Mouse (Mus musculus) liver, embryonic 14.5 days (tissue): ENCODE data around the gene Ero1l. TPM values are rescaled to one million over a fixed set of nuclear protein-coding genes. Genes with fewer than 3 reads are reported as not detected.

ENCODE experiments used
- ATAC-seq: fragments of 200-750 bp; cut with Nextera tagmentation; 2 replicates; pipeline ENCODE4 v1.8.0; 2017; ENCODE audit warnings: moderate number of reproducible peaks, mild to moderate bottlenecking, moderate library complexity; ENCODE audit not compliant: insufficient read depth
- DNase-seq, 3 experiments: peaks; one replicate each; pipeline ENCODE4 v3.0.0-alpha.2; 2012 to 2013; ENCODE audit warnings: low read depth in 3 of 3, low spot score in 3 of 3
- H3K27ac ChIP-seq: fragments of 300-500 bp; sonication (generic); 2 replicates; pipeline ENCODE4 v1.5.1; 2014; ENCODE audit warnings: moderate library complexity, mild to moderate bottlenecking, control low read depth, inconsistent platforms
- H3K27me3 ChIP-seq: fragments of 300-500 bp; sonication (generic); 2 replicates; pipeline ENCODE4 v1.6.1; 2014; ENCODE audit warnings: mild to moderate bottlenecking, low read length, moderate library complexity; ENCODE audit not compliant: control insufficient read depth, insufficient read depth
- H3K36me3 ChIP-seq: fragments of 300-500 bp; sonication (generic); replicated peaks from 2 replicates; pipeline ENCODE4 v1.6.1; 2014; ENCODE audit warnings: low read depth; ENCODE audit not compliant: control insufficient read depth, insufficient read depth
- H3K4me1 ChIP-seq, 2 experiments: fragments of 200-500 bp in 1 of 2; fragments of 300-500 bp in 1 of 2; sonication (generic) in 1 of 2; replicated peaks; 2 replicates each; pipeline ENCODE4 v1.6.1; 2012 to 2014; ENCODE audit warnings: antibody characterized with exemption in 1 of 2, inconsistent platforms in 1 of 2, low read length in 1 of 2; ENCODE audit not compliant: control insufficient read depth in 2 of 2, insufficient read depth in 2 of 2
- H3K4me2 ChIP-seq: fragments of 300-500 bp; sonication (generic); 2 replicates; pipeline ENCODE4 v1.6.1; 2014; ENCODE audit warnings: low read depth, mild to moderate bottlenecking, control low read depth, moderate library complexity
- H3K4me3 ChIP-seq, 2 experiments: fragments of 200-500 bp in 1 of 2; fragments of 300-500 bp in 1 of 2; sonication (generic) in 1 of 2; 2 replicates each; pipeline ENCODE4 v1.5.1; 2012 to 2014; ENCODE audit warnings: low read depth in 2 of 2, low read length in 2 of 2, mild to moderate bottlenecking in 2 of 2, control low read depth in 1 of 2, inconsistent platforms in 1 of 2, moderate library complexity in 1 of 2; ENCODE audit not compliant: insufficient read depth in 1 of 2
- H3K9ac ChIP-seq: fragments of 300-500 bp; sonication (generic); replicated peaks from 2 replicates; pipeline ENCODE4 v1.6.1; 2014; ENCODE audit warnings: mild to moderate bottlenecking, control low read depth, moderate library complexity
- H3K9me3 ChIP-seq: fragments of 300-500 bp; sonication (generic); 2 replicates; pipeline ENCODE4 v1.6.1; 2016; ENCODE audit warnings: low read length, mixed read lengths; ENCODE audit not compliant: control insufficient read depth
- CTCF ChIP-seq: IDR thresholded peaks from 2 replicates; pipeline ENCODE4 v1.5.1; 2016; ENCODE audit warnings: antibody characterized with exemption, low read depth, control low read depth
- EP300 ChIP-seq: IDR thresholded peaks from 2 replicates; pipeline ENCODE4 v1.6.1; 2016; ENCODE audit warnings: antibody characterized with exemption, low read depth
- WGBS: fragments of 180-500 bp; shearing (Covaris S2); extraction: QIAGEN DNeasy Blood & Tissue Kit; methylation state at CpG from one replicate; pipeline ENCODE4 v1.1.7; 2014; ENCODE audit not compliant: insufficient replicate concordance; 5-methylcytosine and 5-hydroxymethylcytosine counted together
- polyA plus RNA-seq, 2 experiments: library from polyadenylated mRNA; depleted of rRNA in 1 of 2; stranded (reverse) in 1 of 2; unstranded in 1 of 2; fragments of >200 nt; fragmentation: Nextera tagmentation in 1 of 2; extraction: Ambion mirVana in 1 of 2; gene quantifications; 2 replicates each; pipeline versions ENCODE4 v1.2.1 to v1.2.3; 2012 to 2014

Gene Ero1l
- polyA plus RNA-seq, 2 experiments: 12.1 to 30.4 TPM

DNA sequence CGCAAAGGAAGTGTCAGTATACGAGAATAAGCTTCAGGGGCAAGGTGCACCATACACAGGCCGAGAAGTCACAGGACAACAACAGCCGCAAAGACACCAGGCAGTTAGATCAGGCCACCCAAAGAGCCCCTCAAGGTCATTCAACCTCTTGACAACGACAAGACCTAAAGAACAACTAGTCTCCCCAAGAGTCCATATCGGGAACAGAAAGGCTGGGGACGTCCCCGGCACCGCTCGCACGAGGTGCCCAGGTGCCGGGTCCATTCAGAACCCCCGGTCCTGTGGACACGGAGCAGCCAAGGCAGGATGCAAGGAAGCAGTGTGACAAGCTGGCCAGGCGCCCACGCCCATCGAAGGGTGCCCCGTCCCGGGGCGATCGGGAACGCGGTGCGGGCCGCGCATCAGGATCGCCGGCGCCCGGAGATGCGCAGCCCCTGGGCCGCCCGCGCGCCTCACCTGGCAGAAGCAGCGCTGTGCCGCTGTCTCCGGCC, 605 bp downstream of the Ero1l start:
- no peaks in the 10 kb centered on the region for H3K9me3 ChIP-seq
- TF ChIP-seq EP300 (no peak), CTCF (no peak)
- H3K4me1 ChIP-seq: peaks cover 45 to 53% of the 10 kb centered on the region in 2 experiments
- DNase-seq: no peak
- H3K4me2 ChIP-seq: peak overlapping the region; percentile 97
- no peaks in the 10 kb centered on the region for H3K36me3 ChIP-seq
- WGBS: under 1% methylated on average over 37 of the region's 38 CpGs
- peak overlapping the region; percentile 91 to 96 for H3K4me3 ChIP-seq
- H3K9ac ChIP-seq: peak overlapping the region; percentile 94
- ATAC-seq: peak; percentile 59
- H3K27ac ChIP-seq: peak overlapping the region; percentile 52
- H3K27me3 ChIP-seq: no peaks in the 10 kb centered on the region

DNA sequence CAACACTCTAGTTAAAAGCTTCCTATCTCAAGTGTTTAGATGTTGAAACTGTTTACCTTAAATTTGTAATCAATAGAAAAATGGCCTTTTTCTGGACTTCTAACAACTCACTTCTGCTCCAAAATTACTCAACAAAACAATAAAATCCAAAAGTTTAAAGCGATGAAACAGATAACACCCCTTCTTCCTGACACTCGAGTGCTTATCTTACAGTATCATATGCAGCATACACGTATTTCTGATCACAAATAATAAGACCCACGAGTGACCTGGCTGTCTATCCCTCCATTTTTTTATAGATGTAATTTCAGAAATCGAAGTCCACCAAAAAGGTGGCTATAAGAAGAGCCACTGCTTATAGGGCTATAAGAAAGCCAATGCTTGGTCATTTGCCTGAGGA, 1.6 kb downstream of the Ero1l start:
- no peak for ATAC-seq
- WGBS: 18% methylated on average over 5 of the region's 5 CpGs
- peak overlapping the region; percentile 34; the same call in 1 of the 2 replicates for H3K27ac ChIP-seq
- DNase-seq: no peak
- H3K4me1 ChIP-seq: peaks cover 34 to 43% of the 10 kb centered on the region in 2 experiments
- peak overlapping the region; percentile 91 to 96 for H3K4me3 ChIP-seq
- no peaks in the 10 kb centered on the region for H3K27me3 ChIP-seq
- no peaks in the 10 kb centered on the region for H3K9me3 ChIP-seq
- no peaks in the 10 kb centered on the region for H3K36me3 ChIP-seq
- TF ChIP-seq EP300 (no peak; the same call in 1 of the 2 replicates), CTCF (no peak)
- H3K4me2 ChIP-seq: peak overlapping the region; percentile 97
- H3K9ac ChIP-seq: peak overlapping the region; percentile 94

DNA sequence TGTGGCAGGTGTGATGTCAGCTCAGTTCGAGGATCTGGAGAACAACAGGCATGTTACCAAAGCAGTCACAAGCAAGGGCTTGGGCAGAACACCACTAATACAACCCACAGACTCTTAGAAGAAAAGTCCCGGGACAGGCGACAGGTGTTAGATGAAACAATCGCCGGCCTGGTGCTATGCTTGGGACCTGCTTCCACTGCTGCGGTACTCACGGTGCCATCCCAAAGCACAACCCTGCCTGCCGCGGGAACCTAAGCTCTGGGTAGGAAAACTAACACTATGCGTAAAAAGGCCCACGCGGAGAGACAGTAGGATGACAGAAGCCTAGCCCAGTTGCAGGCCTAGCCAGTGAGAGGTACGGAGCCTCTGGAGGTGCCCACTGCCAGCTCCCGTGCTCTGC, 8.5 kb downstream of the Ero1l start:
- Histone ChIP-seq H3K4me1 (peaks cover 0 to 7% of the 10 kb centered on the region in 2 experiments; a peak in 1 of 4 replicates), H3K9ac (no peak overlapping the region), H3K4me2 (no peak overlapping the region), H3K27ac (no peak overlapping the region), H3K36me3 (peaks cover 4% of the 10 kb centered on the region; the same call in 1 of the 2 replicates), H3K4me3 (no peak overlapping the region), H3K9me3 (no peaks in the 10 kb centered on the region), H3K27me3 (no peaks in the 10 kb centered on the region)
- no peak for DNase-seq
- ATAC-seq: no peak
- TF ChIP-seq CTCF (no peak), EP300 (no peak)
- WGBS: 86% methylated on average over 14 of the region's 14 CpGs

DNA sequence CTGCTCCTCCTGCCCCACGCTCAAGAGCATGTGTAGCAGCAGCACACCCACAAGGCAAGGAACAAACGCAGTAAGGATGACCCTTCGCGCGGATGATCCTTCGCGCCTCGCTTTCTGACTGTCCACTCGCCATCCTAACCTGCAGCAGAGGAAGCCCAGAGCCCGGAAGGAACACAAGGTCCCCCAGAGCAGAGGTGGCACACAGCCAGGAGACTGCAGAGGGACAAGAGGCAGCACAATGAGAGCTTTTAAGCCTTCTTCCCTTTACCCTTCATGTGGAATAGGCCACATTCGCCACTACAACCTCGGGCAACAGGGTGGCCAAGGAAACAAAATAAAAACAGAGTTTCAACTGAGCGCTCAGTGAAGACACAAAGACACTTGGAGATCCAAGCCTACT, 8.9 kb downstream of the Ero1l start:
- peaks cover 0 to 7% of the 10 kb centered on the region in 2 experiments; a peak in 1 of 4 replicates for H3K4me1 ChIP-seq
- 87% methylated on average over 13 of the region's 13 CpGs for WGBS
- H3K27me3 ChIP-seq: no peaks in the 10 kb centered on the region
- H3K9me3 ChIP-seq: no peaks in the 10 kb centered on the region
- H3K9ac ChIP-seq: no peak overlapping the region
- H3K4me2 ChIP-seq: no peak overlapping the region
- DNase-seq (no peak), ATAC-seq (no peak)
- TF ChIP-seq CTCF (no peak), EP300 (no peak)
- no peak overlapping the region for H3K4me3 ChIP-seq
- peaks cover 7% of the 10 kb centered on the region for H3K36me3 ChIP-seq
- H3K27ac ChIP-seq: no peak overlapping the region

DNA sequence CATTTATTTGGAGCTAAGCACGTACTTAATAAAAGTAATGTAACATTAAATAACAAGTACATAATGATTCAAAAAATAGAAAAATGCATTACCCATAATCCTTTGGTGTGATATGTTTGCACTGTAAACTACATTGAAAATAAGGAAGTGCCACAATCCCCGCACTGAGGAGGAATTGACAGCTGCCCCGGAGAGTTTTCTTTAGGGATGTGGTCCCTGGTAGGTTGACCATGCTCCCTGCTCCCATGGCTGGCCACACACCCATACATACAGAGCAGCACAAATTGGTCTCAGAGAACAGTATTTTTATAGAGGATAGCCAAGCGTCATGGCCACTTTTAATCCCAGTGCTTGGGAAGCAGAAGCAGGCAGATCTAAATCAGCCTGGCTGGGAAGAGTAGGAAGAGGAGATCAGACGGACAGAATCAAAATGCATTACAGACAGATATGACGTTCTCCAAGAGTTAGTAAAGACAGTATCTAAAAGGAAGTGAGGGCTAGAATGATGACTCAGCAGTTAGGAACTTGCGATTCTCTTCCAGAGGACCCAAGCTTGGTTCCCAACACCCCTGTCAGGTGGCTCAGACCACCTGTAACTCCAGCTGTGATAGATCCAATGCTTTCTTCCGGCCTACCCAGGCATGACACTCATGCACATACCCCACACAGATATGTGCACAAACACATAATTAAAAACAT, 10.8 kb downstream of the Ero1l start:
- no peak for ATAC-seq
- DNase-seq: no peak
- 53% methylated on average over 8 of the region's 8 CpGs for WGBS
- TF ChIP-seq CTCF (no peak), EP300 (no peak)
- Histone ChIP-seq H3K4me3 (no peak overlapping the region), H3K4me2 (no peak overlapping the region), H3K27ac (no peak overlapping the region), H3K36me3 (peaks cover 19% of the 10 kb centered on the region), H3K9ac (no peak overlapping the region), H3K9me3 (no peaks in the 10 kb centered on the region), H3K27me3 (no peaks in the 10 kb centered on the region), H3K4me1 (peaks cover 0 to 6% of the 10 kb centered on the region in 2 experiments; a peak in 1 of 4 replicates)
